In genomic region chr2:180533237-180533636, GRCm38 (mm10) we compare ENCODE assay signal across 24 mouse cellular contexts. TPM values are rescaled to one million over a fixed set of nuclear protein-coding genes. Genes with fewer than 3 reads are reported as not detected.
"Had no signal": no experiment of that assay in that cellular context is flagged by ENCODE, and none has a peak within 500 bp of the region (broad histone marks: within the 10 kb centered on the region; RNA-seq: fewer than 3 reads in every experiment).

No protein-coding gene starts in this region.

- H3K9me3 ChIP-seq: limb, embryonic 10.5 days; limb, embryonic 13.5 days; liver, embryonic 12.5 days; liver, embryonic 15.5 days; lung, embryonic 15.5 days; midbrain, embryonic 12.5 days; neural tube, embryonic 12.5 days; neural tube, embryonic 15.5 days; stomach, embryonic 15.5 days had no signal

- ATAC-seq: liver, embryonic 12.5 days had no signal

- H3K9ac ChIP-seq: limb, embryonic 13.5 days; liver, embryonic 12.5 days; liver, embryonic 15.5 days; lung, embryonic 15.5 days; midbrain, embryonic 12.5 days; neural tube, embryonic 12.5 days; neural tube, embryonic 15.5 days; stomach, embryonic 15.5 days had no signal

- H3K36me3 ChIP-seq: limb, embryonic 10.5 days; limb, embryonic 13.5 days; liver, embryonic 12.5 days; liver, embryonic 15.5 days; lung, embryonic 15.5 days; midbrain, embryonic 12.5 days; neural tube, embryonic 12.5 days; neural tube, embryonic 15.5 days; stomach, embryonic 15.5 days had no signal

- H3K27ac ChIP-seq: layer of hippocampus, adult 2 months; limb, embryonic 10.5 days; limb, embryonic 13.5 days; liver, embryonic 12.5 days; liver, embryonic 15.5 days; lung, embryonic 15.5 days; midbrain, embryonic 12.5 days; neural tube, embryonic 12.5 days; neural tube, embryonic 15.5 days; stomach, embryonic 15.5 days had no signal

- H3K4me1 ChIP-seq: liver, embryonic 12.5 days; liver, embryonic 15.5 days had no signal

- H3K27me3 ChIP-seq: liver, embryonic 15.5 days; lung, embryonic 15.5 days; stomach, embryonic 15.5 days had no signal

- H3K4me2 ChIP-seq: limb, embryonic 13.5 days; liver, embryonic 12.5 days; liver, embryonic 15.5 days; lung, embryonic 15.5 days; midbrain, embryonic 12.5 days; neural tube, embryonic 12.5 days; neural tube, embryonic 15.5 days; stomach, embryonic 15.5 days had no signal

- H3K4me3 ChIP-seq: layer of hippocampus, adult 2 months; limb, embryonic 10.5 days; limb, embryonic 13.5 days; liver, embryonic 12.5 days; liver, embryonic 15.5 days; lung, embryonic 15.5 days; midbrain, embryonic 12.5 days; neural tube, embryonic 12.5 days; neural tube, embryonic 15.5 days; stomach, embryonic 15.5 days had no signal

- DNase-seq: kidney, adult 9 months; kidney, postnatal 14 days; kidney, postnatal 4 days; layer of hippocampus, adult 9-11 months; liver; lung, adult 18-20 months; lung, postnatal 10 days; lung, postnatal 36 days; right cerebral cortex, adult 18-20 months; right cerebral cortex, postnatal 14 days; right cerebral cortex, postnatal 4 days; thymus, adult 18-20 months; thymus, postnatal 36 days had no signal

RNA-seq across cellular contexts. Expression of gene Ntsr1, which starts 33.5 kb away (rescaled TPM):
- total RNA-seq: megakaryocyte-erythroid progenitor cell, adult 5-6 weeks had no signal
